Mouse (Mus musculus) cerebellum, postnatal 25 days (tissue): ENCODE measurements at regions not wholly inside any gene's neighbourhood (a gene's known extent, or its start where the extent isn't known, plus 50 kb on each side); places are given as distances from the start of the nearest gene placed in this dataset.
"Not testable (repeated sequence)": the region's sequence is repeated elsewhere in the genome, so short reads cannot be mapped to it uniquely, and the experiment has no call there.

Experiments
- DNase-seq, 2 experiments: peaks; one replicate each; pipeline ENCODE4 v3.0.0; 2021; ENCODE audit warnings: mixed read lengths in 2 of 2

DNA sequence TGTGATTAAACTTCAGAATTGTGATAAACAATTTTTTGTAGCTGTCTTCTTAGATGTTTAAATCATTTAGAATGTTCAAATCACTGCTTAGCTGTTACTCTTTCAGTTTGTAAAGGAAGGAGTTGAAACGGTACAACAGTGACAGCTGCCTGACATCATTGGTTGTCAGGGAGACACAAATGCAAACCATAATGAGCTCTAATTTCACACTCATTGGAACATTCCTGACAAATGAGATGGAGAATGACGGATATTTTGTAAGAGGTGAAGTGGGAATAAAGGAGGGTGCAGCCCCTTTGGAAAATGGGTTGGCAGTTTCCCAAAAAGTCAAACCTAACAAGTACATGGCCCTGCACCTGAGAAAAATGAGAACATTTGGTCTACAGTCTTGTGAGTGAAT, 62.5 kb downstream of the Rad51ap2 start:
- DNase-seq: no peak

DNA sequence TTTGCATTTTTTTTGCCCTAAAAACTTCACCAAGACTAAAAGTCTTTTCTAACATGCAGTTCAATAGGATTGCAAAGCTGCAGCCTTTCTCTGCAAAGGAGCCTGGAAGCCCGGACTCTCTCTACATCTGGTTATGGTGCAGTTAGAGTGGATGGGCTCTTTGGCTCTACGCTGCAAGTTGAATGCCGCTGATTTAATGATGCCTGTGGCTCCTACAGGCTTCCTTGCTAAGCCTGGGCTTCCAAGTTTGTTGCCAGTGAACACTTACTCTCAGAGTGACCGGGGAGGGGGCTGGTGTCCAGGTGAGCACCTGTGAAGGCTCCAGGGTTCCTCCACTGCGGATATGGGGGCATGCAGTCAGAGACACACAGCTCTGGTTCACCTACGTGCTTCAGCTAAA, 107.0 kb downstream of the Rad51ap2 start:
- no peak for DNase-seq

DNA sequence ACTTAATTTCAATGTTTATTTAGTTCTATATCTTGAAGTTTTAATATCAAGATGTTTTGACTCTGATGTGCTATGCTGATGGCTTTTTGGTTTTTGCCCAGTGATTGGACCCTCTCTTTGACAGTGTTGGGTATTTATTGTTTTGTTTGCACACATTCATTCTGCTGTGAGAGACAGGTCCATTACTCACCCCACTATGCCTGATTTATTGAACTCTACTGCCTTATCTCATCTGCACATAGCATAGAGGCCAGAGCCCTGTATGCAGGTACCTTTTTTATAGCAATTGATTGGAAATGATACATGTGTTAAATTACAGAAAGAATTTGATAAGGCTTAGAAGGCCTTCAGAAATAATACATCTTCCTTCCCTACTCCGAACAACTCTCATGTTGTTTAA, 114.3 kb downstream of the Rad51ap2 start:
- DNase-seq: no peak

DNA sequence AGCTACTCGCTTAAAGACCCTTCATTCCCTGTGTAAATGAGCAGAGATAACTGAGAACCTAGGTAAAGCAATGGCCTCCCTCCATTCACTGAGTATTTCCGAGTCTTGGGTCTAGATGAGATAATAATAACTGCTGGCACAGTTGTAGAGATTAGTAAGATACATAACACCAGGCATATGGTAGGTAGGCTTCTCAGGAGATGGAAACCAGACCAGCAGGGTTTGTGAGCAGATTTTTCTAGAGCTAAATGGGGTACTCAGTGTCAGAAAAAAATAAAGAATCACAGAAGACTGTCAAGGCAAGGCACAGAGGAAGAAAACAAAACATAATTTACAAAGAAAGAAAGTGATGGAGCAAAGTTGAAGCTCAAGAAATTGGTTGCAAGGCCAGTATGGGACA, 148.1 kb downstream of the Rad51ap2 start:
- no peak for DNase-seq

DNA sequence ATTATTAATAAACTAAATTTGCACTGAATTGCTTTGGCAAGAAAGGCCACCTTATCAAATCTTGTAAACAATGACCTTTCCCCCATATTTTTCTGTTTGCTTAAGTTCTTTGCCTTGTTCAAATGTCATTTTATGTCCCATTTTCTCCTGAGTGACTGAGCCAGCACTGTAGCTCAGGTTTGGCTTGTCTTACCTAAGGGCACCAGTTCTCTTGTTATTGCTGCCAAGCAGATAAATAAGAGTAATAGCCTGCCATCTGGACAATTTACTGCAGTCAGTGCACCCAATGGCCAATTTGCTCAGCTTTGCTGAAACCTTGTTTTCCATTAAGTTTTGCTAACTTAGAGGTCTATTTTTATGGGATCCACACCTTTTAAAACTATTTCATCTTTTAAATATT, 152.9 kb downstream of the Rad51ap2 start:
- peak in 1 of 2 experiments; percentile 25 for DNase-seq

DNA sequence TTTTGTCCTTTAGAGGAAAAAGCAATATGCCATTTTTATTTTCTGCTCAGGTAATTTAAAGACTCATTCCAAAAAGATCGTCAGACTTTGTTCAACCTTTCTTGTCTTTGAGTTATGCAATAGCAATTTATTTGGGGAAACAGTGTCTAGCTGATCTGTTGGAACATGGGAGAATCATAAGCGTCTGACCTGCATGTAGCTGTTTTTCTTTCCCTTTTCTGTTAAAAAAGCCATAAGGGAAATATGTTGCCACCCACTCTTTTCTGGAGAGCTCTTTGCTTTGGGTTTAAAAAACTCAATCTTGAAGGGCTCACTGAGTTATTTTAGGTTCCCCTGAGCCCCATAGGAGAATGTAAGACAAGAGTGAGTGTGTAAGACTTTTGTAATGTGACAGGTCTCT, 155.8 kb downstream of the Rad51ap2 start:
- no peak for DNase-seq

DNA sequence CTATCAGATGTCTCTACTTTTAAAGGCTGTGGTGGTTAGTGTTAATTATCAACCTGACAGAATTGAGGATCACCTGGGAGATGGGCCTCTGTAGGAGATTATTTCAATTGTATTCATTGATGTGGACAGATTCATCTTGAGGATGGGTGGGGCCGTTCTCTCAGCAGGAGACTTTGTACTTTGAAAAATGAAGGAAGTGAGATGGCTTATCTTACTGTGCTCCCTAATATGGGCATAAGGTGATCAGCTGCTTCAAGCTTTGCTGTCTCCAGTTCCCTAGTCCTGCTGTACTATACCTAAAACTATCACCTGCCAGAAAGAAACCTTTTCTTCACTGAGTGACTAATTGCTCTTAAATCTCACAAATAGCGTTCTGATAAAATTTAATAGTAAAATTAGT, 159.4 kb downstream of the Rad51ap2 start:
- DNase-seq: no peak

DNA sequence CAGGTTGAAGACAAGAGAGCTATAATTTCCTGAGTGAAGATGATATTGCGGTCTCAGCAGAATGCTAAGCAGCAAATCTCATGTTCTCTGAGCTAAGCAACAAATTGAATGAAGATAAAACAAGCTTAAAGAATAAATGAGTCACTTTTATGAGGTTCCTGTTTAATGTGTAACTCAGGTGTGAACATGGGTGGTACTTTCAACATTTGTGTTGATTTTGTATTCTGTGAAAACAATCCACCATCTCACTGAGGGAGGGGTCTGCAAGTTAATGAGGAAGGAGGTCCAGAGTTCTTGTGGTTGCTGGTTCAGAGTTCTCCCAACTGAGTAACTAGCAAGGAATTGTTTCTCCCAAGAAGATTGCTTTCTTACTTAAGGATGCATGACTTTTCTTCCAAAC, 167.7 kb downstream of the Rad51ap2 start:
- DNase-seq: no peak

DNA sequence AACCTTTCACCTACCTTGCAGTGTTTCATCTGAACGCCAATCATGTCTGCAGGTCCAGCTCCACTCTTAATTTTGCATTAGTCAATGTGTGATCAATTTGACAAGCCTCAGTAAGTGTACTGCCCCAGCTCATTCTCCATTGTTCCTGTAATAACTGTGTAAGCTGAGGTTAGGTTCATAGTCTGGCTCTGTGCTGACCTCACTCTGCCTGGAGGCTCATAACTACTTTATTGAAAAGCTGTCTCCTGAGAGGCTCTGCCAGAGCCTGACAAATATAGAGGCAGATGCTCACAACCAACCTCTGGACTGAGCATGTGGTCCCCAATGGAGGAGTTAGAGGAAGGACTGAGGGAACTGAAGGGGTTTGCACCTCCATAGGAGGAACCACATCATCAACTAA, 174.3 kb downstream of the Rad51ap2 start:
- DNase-seq: no peak

DNA sequence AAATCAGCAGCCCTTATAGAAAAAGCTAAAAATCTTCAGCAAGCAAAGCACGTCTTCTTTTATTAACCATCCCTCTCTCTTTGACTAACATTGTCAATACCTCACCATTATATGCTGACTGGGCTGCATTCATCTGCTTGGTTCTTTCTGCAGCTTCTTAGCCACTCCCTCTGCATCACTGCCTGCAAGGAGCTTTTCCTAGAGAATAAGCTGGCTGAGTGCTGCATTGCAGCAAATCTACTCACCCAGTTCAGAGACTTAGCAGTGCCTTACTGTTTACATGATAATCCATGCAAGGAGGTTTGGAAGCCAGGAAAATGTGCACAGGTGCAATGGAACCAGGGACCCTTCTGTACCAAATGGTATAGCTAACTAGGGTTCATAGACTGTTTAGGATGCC, 175.9 kb downstream of the Rad51ap2 start:
- no peak for DNase-seq

DNA sequence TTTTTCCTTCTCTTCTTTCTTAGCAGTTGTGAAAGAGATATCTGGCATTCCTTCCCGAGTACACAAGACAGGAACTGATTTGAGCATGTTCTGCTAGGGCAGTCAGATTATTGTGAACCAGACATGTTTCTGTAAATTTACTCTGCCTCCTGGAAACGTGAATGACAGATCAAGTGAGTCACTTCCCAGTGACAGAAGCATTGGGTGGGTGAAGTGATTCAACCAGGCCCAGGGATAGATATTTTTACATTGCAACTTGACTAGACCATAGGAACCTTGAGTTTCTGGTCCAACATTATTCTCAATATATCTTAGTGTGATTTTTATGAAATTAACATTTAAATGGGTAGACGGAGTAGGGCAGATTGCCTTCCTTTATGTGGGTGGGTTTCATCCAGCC, 217.4 kb downstream of the Rad51ap2 start:
- no peak for DNase-seq

DNA sequence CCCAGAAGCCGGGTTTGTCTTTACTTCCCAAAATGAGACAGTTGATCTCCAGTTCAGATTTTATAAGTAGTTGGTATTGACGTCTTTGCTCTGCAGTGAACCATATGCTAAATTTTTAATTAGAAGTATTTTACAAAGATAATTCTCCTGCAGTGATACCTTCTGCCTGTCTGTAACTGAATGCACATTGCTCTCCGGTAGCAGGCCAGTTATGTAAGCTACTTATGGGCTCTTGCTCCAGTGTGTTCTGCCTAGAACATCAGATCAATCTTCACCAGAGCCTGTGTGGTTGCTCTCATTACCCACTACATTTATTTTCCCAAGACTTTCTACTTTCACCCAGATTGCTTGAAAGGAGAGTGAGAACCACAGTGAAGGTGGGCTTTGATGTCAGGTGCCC, 238.9 kb downstream of the Rad51ap2 start:
- DNase-seq: no peak

DNA sequence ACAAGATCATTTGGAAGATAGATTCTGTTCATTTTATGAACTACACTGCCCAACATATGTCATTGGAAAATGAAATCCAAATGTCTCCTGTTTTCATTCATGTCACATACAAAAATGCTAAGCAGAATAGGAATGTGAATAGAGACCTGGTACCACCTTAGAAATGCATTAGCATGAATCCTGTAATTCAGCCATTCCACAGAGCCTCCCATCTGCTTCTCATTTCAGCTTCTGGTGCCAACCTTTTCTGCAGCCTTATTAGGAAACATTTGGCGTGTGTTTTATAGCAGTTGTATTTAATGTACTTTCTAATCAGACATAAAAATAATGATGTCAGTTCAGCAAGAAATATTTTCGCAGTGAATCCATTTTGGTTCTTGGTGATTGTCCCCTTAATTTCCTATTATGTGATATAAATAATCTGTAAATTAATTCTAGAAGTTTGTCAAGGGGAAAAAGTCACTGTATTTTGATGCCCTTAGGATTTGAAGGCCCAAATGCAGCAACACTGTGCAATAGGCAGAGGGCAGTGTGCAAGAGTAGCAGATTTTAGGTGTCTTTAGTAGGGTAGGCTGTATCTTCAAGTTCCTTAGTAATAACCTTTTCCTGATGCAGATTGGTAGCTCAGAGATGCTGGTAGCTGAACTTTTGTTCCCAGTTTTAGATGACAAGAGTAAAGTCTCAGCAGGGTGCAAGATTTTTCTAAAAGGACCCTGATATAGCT, 253.2 kb downstream of the Rad51ap2 start:
- no peak for DNase-seq

DNA sequence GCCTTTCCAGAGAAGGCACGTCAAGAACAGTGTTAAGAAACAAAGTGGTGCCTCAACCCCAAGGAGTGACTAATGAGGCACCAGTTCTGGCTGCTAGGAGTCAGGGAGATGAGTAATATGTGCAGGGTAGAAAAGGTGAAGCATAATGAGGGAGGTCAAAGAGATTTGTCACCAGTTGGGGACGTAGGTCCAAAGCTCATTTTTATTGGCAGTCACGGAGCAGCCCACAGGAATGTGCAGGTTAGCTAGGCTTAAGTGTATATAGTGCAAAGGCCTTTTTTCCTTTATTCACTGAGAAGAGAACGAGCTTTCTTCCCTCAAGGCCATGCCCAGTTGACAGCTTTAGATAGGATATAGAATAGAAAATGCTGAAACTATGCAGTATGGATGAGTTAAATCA, 261.8 kb downstream of the Rad51ap2 start:
- no peak for DNase-seq

DNA sequence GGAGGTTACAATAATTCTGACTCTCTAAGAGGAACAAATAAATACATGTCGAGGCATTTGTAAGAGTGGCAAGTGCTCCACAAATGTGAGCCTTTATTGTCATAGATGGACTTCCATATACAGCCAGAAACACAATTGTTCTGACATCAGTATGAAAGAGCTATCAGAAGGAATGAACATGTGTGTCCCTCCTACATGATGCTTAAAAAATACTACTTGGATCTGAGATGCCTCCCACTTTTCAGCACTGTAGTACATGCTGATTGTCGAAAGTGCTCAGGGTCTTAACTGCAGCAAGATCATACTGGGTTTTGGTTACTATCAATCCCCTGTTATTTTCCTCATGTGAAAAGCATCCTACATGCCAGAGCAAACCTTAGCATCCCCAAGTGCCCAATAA, 295.6 kb downstream of the Rad51ap2 start:
- no peak for DNase-seq

DNA sequence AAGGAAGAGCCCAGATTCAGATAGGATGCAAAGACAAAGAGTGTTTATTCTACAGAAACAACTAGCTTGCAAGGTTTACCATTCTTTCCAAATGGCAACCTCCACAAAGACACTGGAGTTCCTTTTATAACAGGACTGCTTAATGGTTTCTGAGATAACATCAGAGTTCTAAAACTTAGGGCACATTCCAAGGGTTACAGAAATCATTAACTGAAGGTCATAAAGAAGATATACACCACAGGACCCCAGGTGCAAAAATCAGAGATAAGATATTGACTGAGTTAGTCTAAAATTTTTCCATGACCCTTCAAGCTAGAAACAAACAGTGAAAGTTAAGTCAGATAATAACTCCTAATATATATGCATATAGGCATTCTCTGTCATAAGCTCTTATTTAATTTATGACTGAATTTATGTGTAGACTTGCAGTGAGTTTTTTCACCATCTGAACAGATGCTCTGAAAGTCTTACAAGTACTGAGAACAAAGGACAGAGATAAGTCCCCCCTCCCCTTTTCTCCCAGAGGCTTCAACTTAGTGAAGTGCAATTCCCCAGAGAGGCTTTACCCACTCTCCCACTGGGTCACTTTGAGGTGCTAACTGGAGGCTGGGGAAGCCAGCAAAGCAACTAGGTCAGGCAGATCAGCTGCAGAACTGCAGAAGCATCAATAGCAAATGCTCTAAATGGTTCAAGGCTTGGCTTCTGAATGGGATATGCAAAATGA, 298.5 kb downstream of the Rad51ap2 start:
- DNase-seq: no peak

DNA sequence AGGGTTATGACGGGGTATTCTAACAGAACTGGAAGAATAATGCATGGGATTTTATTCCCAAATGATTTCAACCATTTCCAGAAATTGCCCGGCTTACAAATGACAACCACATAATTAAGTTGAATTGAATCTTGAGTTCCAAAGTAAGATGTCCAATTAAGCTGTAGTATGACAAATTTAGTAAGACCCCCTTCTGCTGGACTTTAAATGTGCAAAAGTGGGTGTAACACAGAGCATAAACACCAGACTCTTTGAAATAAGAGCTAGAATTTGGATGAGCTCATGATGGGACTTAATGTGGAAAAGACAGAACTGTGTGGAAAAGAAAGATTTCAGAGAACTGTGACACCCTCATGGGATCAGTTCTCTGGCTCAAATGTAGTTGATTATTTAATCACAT, 346.4 kb downstream of the Rad51ap2 start:
- no peak for DNase-seq

DNA sequence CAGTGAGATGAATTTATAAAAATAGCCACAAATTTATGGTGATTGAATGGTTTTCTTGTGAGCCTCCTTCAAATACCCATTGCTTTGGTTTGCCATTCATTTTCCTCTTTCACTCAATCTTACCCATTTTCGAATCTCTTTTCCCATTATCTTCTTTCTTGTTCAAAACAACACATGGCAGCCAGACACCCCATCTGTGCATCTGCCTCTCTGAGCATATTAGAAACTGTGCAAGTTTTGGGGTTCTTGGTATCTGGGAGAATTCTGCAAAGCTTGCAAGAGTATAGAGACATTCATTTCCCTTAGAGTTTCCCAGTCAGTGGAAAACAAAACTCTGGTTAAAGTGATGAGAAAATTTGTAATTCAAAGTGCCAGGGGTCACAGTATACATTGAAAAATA, 347.3 kb downstream of the Rad51ap2 start:
- DNase-seq: no peak

DNA sequence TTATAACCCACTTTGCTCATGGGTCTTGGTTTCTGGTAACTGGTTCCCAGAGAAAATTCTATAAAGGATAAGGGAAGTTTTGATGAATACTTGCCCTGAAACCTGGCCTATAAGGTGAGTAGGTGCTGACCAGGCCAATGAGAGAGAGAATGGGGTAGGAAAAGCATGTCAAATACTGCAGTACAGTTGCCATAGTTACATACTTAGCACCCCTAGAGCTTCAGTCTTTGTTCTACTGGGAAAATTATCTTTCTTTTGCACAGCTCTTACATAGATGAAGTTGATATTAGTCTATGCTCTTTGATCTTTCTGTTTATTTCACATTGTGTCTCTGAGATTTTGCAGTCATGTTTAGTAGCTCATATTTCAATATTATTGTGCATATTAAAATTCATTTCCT, 373.8 kb downstream of the Rad51ap2 start:
- no peak for DNase-seq

DNA sequence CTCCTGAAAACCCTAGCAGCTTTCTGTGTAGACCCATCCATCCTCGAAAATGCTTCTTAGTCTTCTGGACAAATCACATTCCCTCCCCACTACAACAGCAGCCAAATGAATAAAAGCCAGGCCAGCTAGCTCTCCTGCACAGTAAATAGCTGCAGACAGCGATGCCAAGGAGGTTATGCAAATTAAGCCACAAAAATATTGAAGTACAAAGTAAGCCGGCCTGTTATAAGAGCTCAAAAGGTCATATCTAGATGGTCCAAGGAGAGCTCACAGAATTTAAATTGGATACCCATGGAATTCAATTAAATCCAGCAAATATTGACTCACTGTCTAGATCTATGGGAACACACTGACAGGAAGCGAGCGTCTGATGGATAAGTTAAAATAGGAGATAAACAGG, 375.4 kb downstream of the Rad51ap2 start:
- DNase-seq: no peak

DNA sequence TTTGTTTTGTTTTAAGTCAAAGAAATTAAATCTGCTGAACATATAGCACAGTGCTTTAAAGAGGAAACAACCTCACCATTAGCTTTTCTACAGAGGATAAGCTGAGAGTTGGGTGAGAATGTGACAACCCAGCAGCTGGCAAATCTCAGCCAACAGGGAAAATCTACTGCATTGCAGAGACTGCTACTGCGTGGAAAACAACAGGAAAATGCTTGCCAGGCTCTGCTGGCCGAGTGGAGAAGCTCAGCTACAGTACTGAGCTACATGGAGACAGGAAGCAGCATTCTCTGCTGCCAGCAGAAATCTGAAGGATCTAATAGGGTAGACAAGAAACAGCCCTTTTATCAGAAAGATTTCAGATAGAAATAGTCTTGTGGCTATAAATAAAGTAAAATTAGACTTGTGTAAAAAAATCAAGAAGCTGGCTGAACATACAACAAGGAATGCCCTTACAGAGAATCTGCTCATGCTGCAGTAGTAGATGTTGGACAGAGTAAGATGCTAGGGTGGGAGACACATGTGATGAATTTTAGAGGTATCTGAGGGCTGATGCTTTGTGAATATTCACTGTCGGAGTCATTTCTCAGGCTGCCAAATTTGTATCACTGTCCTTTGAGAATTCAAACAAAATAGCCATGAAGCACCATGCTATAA, 382.1 kb downstream of the Rad51ap2 start:
- no peak for DNase-seq

DNA sequence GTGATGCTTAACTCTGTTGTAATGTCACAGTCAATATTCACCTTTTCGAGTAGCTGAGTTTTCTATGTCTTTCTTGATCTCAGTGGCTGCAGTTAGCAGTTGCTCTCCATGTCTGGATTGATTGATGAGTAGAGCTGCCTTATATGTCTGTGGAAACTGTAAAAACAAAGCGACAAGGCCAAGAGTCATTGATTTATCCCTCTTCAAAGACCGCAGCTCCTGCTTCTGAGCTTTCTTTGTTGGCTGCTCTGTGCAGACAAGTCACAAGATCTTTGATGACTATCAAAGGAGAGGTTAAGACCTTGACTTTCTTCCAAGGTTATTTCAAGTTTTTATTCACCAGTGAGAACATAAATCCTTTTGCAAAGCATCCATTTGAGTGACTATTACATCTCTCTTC, 395.2 kb downstream of the Rad51ap2 start:
- no peak for DNase-seq

DNA sequence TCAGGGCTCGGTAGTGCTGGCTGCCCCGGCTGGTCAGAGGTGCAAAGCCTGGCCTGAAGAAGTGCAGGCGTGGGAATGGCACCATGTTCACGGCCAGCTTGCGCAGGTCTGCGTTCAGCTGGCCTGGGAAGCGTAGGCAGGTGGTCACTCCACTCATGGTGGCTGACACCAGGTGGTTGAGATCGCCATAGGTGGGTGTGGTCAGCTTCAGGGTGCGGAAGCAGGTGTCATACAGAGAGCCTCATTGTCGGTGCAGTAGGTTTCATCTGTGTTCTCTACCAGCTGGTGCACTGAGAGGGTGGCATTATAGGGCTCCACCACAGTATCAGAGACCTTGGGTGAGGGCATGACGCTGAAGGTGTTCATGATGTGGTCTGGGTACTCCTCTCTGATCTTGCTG, 380.1 kb upstream of the Fam49a start:
- DNase-seq: not testable (repeated sequence)

DNA sequence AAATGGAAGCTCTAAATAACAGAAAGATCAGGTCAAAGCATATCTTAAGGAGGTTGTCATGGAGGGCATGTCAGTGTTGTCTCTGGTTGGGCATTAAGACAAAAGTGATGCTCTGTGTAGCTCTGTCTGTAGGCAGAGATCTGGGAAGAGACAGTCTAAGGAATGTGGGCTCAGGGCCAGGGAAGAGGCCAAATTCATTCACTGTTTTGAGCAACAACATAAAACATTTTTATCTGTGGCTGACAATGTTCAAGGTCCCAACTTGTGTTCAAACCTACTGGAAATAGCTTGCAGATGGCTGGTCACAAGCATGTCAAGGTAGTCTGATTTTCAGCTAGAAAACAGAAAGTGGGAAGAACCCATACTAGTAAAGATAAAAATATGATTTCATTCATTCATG, 374.6 kb upstream of the Fam49a start:
- no peak for DNase-seq
